Mouse (Mus musculus): ENCODE measurements at regions not wholly inside any gene's neighbourhood (a gene's known extent, or its start where the extent isn't known, plus 50 kb on each side); places are given as distances from the start of the nearest gene placed in this dataset.

DNA sequence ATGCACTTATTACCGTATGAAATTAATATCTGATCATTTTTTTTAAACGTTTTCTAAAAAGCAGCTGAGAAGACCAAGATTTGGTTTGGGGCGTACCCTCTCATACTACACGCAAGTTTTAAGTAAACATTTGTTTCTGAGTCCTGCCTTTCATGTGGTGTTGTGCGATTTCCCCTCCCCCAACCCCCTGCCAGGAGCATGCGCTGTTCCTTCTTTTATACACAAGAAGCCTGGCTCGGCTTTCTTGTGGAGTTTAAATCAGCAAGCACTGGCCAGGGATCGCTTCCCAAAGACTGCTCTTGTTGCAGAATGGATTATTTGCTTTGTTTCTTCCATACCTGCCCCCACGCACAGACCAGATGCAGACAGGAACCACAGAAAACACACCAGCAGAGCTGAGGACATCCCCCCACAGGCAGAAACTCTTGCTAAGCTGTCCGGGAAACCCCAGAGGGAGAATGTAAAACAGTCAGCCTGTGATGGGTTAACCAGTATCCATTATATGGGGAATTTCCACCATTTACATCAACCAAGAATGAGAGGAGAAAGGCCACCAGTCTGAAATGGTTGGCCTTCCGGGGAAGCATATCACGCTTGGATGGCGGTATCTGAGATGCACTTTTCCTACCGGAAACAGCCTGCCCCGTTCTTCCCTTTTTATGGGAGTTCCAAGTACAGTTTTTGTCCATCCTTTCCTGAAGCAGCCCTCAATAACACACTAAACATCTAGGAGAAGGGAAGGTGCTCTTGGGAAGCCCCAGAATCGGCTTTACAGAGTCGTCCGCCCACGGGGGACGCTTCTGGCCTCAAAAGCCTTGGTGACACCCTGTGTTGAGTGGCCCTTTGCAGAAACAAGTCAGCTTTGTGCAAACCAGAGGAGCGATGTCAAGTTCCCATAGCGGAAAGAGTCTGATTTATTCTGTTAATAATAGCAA, 91.3 kb downstream of the Tomm20 start:
- DNase-seq (ENCODE audit: low spot score in 2 of 2) = no peak

DNA sequence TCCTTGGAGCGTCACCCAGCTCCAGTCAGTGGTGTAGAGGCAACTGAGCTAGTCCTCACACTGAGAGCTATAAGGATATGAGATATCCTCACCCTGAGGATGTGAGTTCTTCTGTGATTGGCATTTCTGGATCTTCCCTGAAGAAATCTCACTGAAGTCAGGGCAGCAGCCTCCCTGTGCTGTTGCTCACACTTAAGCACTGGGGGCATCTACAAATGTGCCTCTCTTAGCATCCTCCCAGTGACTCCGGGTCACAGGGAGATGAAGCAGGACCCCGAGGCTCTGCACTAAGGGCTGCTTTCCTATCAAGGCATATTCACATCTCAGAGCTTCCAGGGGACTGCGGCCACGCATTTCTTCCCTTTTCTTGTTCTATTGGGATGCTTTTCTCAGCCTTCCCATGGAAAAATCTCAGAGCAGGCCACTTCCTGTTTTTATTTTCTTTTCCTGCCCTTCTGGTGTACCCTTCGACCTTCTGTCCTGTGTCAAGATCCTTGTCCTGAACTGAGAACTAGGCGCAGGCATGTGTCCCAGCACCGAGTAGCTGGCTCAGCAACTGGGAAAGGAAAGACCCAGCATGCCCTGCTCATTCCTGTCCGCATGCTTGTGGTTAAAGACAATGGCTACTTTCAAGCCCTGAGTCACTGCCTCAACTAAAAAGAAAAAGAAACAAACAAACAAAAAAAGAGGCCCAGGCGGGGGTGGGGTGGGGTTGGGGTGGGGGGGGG, 92.8 kb downstream of the Tomm20 start:
- DNase-seq (ENCODE audit: low spot score in 2 of 2) = no peak

DNA sequence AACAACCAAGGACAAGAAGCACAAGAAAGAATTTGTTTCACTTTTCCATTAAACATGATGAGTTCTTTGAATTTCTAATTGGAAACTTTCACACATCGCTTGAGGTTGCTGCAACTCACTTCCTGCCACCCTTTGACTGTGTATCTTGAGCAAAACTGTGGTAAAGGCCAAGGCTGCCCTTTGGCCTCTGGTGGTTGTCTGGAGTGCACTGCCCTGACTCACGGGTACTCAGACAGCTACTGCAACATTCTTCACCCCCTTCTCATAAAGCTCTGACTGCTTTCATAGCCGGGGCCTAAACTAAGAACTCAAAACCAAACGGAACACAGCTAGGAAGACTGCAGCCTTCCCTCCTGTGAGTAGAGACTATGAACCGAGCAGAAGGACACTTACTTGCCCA, 93.5 kb downstream of the Tomm20 start:
- DNase-seq (ENCODE audit: low spot score in 2 of 2) = no peak

DNA sequence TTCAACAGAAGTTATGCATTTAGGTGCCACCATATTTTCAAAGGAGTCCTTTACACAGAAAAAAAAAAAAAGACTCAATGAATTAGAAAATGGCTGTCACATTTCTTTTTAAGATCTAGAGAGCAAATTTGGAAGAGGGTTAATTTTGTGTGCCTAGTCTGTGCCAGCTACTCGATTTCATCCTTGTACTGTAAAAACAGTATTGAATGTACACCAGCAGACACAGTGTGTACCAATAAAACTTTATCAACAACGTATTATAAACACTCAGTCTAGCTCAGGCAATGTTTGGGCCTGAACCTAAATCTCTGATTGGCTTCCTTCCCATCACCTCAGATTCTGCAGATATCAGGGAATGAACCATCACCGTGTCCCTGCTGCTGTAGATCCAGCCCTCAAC, 93.9 kb downstream of the Tomm20 start:
- DNase-seq (ENCODE audit: low spot score in 2 of 2) = no peak

DNA sequence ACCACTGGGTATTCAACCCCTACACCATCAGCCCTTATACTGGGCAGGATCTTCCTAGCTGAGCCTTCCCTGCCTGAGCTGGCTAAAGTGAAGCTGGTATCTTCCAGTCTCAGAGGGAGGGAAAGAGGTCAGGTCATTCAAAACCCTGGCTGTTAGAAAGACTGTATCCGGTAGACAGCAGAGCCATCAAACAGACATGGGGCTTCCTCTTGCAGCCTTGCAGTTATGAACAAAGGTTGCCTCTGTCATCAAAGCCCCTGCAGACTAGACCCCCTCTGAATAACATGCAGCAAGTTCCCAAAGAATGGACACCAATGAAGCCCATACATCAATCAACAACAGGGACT, 95.5 kb downstream of the Tomm20 start:
- no peak for DNase-seq (ENCODE audit: low spot score in 2 of 2)

DNA sequence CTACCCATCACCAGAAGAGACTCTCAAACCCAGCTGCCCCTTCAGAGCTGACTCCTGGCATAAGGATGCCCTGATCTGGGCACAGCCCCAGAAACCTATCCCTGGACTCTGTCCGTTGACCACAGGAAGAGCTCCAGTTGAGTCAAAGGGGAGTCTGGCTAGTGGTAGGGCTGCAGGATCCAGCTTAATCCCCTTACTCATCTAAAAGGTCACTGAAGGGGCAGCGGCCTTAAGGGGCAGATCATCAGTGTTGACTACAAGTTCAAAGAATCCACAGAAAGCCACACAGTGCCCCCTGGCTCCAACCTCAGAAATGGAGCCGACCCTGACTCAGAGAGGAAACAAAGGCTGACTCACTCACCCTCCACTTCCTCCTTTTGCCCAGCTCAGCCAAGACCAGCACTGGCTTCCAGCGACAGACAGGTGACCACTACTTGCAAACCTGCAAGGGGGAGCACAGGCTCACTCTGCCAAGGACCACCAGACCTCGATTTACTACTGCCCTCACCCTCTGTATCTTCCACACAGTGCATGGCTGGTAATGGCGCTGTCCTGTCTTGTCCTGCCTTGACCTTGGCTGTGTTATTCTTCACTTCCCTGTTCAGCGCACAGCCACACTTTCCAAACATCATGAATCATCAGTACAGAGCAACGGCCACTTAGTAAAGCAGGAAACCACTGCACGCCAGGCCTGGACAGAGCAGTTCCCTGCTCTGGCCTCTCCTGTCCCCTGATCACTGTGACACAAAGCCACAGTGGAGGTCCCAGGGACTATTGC, 96.0 kb downstream of the Tomm20 start:
- DNase-seq (ENCODE audit: low spot score in 2 of 2) = no peak

DNA sequence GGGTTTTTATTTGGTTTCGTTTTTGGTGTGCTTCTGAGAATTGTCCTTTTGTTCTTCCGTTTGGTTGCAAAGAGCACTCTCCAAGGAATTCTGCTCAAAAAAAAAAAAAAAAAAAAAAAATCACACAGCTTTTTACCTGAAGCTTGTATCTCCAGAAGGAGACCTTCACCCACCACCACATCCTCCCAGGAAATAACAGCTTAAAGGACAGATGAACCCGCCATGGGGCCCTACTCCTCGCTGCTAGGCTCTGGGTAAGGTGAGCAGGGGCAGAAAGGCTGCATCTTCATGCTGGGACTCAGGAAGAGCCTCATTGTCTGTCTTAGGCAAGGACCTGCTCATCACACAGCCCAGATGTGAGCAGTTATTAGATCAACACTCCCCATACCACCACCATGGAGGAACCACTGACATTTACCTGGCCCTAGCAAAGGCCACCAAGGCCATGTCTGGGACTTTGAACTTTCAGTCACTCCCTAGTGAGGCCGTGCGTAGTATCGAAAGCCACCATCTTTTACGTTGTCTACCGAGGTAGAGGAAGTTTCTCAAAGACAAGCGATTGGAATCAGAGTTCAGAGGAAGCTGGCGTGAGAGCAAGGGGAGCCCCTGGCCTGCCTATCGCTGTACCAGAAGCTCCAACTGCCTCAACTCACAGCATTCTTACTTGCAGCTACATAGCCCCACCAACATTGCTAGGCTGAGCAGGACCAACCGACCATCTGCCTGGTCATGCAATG, 97.1 kb downstream of the Tomm20 start:
- DNase-seq (ENCODE audit: low spot score in 2 of 2) = no peak

DNA sequence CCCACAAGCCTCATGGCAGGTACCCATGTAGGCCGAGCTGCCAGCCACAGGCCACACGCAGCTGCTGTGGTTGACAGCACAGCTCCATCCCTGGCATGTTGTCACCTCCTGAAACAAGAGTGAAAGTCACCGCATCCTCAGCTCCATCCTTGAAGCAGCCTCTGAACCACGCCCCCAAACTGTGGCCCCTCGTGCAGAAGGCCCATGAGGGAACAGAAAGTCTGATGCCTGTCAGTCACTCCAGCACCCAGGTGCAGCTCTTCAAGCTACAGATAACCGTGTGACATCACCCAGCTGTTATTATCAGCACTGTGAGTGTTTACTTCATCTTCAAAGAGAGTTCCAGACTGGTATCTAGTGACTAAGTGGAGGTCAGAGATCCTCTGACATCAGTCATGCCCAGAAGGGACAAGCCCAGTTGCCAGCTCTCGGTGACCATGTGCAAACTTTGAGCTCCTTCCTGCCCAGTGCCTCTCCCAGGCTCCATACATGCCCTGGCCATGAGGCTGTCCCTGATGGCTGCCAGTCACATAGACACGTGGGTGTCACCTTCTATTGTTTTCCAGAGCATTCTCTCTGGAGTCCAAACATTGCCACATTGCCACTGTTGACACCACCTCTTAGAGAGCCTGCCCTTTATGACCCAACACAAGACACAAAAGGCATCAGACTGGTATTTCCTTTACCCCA, 97.8 kb downstream of the Tomm20 start:
- DNase-seq (ENCODE audit: low spot score in 2 of 2) = no peak

DNA sequence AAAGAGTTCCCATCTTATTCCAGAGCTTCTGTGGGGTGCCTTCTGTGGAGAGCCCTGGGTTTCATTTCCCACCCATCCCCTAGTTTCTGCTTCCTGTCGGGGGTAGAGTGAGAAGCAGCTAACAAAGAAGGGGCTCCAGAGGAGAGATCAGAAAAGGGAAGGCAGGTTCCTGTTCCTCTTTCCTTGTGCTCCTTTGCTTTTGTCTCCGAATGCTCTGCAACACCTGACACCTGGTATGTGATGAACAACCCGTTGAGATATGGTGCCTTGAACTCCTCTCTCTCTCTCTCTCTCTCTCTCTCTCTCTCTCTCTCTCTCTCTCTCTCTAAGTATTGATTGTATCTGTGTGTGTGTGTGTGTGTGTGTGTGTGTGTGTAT, 99.5 kb downstream of the Tomm20 start:
- DNase-seq (ENCODE audit: low spot score in 2 of 2) = no peak

DNA sequence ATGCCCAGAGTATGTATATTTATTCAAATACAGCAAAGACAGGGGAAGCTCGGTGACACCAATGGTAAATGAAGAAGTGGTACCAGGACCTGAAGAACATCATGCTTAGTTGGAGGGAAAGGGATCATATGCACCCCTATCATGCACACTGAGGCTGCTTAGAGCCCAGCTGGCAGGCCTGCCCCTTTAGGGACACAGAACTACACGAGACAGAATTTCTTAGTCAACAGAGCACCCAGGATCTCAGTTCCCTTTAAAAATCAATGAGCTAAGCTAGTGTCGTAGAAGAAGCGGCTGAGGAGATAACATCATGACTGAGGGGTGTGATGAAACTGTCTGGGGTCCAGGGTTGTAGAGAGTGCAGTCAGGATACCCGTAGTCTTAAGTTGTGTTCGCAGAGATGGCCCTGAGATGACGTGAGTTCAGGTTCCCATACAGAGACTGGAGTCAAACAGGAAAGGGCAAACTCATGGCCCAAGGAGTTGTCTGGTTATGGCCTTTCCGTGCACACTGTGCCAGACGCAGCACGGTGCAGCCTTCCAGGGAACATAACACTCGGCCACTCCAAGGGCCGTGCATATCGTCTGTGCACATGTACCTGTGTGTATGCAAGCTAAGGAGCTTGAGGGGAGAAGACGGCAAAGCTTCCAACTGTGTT, 100.0 kb downstream of the Tomm20 start:
- no peak for DNase-seq (ENCODE audit: low spot score in 2 of 2)

DNA sequence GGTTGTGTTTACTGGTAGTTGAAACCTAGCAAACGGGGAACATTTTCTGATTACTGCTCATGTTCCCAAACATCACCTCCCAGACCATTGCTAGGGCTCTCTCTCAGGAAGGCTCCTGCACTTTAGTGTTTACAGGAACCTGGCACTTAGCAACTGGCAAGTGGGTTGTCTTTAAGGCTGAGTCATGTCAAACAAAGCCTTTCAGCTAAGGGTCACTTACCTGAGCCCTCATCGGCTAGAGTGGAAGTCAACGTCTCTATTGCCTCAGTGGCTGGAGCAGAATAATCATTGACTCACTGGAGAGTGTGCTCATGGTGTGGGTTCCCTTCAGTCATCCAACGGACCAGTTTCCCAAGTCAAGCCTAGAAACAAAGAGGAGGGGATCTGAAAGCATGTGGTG, 101.0 kb downstream of the Tomm20 start:
- DNase-seq (ENCODE audit: low spot score in 2 of 2) = no peak

DNA sequence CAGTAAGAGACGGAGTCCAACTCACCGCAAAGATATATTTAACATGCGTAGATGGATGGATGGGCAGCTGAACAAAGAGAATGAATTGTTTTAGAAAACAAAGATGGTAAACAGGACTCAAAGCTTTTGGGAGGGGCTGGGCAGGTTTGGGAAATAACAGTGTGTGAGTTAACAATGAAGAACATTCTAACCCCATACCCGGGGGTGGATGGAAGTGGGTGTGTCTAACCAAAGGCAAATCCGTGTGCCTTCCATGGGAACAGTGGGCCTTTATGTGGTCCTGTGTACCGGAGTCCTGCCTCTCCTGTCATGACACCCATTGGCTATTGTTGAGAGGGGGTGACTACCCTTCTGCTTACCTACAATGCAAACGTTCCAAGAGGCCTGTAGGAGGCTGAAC, 104.5 kb downstream of the Tomm20 start:
- DNase-seq (ENCODE audit: low spot score in 2 of 2) = no peak

DNA sequence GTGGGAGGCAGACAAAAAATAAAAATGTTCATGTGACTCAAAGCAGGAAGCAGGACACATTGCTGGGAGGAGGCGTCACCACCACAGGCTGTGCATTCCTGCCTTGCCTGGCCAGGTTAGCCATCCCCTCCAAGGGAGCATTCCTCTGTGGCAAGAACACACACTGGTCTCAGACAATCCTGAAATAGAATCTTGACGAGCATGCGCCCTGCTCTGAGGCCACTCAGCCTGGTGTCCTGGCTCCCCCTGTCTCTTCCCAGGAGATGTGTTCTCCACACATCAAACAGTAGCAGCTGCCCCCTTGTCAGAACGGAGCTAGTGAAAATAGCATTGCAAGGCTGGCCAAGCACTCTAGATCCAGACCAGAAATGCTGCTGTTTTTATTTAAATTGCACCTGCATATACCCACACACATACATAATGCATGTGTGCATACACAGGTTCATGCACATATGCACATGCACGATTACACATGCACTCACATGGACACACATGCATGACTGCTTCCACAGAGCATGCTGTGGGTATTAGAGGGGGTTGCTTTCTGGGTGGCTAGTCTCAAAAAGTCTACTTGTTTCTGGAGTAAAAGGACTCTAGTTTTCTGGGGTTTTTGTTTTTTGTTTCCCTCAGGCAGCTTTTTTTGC, 105.8 kb downstream of the Tomm20 start:
- DNase-seq (ENCODE audit: low spot score in 2 of 2) = peak; percentile 65 to 68

DNA sequence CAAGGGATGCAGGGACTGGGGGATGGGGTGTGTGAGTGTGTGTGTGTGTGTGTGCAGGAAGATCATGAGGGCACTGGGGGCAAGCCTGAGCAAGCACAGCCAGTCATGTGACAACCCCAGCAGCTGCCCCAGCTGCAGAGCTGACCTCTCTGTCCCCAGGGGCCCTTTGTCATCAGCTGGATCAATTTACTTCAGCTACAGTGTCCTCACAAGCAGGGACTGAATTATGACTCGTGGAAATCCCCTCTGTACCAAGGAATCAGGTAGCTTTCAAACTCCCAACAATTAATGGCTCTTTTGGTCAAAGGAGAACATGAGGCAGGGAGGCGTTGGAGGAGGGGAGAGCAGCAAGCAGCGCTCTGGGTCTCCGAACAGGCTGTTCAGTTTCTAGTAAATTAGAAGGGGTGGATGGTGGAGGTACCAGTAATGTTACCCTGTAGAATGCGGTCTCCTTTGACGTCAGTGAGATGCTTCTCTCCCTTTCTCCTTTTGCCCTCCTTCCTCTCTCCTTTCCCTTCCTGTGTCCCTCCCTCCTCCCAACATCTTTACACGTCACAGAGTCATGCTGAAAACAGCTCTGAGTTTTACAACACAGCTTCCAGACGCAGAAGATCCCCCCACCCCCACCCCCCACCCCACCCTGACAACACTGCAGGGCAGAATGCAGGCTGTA, 106.5 kb downstream of the Tomm20 start:
- no peak for DNase-seq (ENCODE audit: low spot score in 2 of 2)

DNA sequence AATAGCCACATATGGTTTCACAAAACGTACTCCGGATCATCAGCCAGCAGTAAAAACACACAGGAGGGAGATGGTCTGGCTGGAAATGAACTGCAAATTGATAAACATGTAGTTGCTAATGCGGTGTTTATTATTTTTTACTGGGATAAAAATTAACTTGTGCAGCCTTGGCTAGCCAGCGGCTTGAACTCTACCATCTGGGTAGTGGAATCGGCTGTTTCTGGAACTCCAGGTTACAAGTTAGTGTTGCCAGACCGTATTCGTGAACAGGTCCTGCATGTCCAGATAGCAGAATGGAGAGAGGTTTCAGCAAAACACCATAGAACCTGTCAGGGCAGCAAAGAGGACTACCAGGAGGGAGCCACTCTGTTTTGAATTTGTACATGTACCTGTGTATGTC, 107.4 kb downstream of the Tomm20 start:
- no peak for DNase-seq (ENCODE audit: low spot score in 2 of 2)

DNA sequence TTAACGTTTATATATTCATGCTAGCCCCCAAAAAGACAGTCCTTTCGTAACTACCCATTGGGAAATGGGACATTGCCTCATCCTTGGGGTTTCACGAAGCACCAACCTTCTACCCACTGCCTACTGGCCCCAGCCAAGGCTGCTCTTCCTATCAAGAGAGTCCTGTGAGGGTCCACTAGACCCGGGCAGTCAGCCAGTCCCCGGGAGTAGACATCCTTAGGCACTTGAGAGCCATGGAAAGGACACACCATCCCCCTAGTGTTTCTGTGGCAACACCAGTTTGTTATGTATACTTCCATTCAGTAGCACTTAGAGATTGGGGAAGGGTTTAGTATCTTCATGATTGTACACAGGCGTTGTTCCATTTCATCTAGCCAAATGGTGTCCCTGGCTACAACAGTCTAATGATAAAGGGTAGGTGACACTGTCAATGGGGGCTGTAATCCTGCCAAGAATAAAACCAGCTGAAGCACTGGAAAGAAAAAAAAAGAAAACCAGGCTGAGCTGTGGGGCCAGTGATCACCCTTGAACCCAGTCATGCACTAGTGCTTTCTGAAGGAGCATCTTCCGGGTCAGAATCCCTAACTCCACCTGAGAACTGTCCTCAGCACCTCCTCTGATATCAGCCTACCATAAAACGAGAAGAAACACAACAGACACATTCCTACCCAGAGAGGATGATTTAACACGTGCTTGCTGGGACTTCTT, 108.2 kb downstream of the Tomm20 start:
- no peak for DNase-seq (ENCODE audit: low spot score in 2 of 2)

DNA sequence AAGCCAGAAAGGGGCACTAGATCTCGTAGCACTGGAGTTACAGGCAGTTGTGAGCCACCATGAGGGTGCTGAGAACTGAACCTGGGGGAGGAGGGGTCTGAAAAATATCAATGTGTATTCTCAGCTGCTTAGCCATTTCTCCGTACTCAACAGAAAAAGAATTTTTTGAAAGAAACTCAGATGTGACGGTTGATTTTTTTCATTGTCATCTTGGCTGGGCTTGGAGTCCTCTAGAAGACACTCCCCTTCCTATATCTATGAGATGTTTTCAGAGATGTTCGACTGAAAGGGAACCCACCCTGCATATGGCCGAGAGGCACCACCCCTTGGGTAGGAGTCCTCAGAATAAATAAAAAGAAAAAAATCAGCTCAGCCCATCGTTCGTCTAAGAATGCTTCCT, 110.1 kb downstream of the Tomm20 start:
- no peak for DNase-seq (ENCODE audit: low spot score in 2 of 2)

DNA sequence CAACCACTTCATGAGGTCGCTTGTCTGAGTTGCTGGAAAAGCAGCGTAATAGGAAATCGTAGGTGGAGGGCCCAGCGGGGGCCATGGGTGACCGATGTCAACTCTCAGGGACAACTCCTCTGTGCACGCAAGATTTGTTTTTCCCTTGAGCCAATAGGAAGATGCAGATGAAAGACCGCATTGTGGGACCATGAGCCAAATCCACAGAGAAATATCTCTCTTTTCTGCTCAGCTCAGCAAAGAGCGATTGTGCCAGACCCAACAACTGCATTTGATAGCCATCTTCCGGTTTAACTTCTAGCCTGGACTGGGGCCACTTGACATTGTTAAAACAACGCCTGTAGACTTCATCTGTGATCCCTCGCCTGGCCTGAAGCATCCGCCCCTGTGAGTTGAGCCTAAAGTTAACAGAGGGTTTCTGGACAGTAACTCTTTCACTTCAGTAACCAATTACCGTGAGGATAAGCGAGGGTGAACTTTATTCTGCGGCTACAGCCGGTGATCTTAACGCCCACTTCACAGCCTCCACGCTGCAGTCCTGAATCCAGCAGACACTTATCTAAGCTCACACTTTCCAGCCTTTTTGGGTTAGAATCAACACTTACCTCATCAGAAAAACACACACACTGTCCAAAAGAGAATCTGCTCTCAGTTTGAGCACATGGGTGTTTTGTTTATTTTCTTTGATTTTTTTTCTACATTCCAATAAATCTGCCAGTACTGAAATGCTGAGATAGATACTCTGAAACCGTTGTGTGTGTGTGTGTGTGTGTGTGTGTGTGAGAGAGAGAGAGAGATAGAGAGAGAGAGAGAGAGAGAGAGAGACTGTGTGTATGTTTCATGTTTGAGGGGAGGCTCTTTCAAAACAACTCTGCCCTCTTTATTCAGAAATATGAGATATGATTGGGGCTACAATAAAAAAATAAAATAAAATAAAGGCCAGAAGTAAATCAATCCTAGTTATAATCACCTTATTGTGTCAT, 111.9 kb downstream of the Tomm20 start:
- DNase-seq (ENCODE audit: low spot score in 2 of 2) = no peak
